Mouse (Mus musculus): ENCODE data around the gene Cbl. TPM values are rescaled to one million over a fixed set of nuclear protein-coding genes. Genes with fewer than 3 reads are reported as not detected.

Cbl gene
- polyA plus RNA-seq, 1 experiment from 2014 or later: 21.9 TPM

DNA sequence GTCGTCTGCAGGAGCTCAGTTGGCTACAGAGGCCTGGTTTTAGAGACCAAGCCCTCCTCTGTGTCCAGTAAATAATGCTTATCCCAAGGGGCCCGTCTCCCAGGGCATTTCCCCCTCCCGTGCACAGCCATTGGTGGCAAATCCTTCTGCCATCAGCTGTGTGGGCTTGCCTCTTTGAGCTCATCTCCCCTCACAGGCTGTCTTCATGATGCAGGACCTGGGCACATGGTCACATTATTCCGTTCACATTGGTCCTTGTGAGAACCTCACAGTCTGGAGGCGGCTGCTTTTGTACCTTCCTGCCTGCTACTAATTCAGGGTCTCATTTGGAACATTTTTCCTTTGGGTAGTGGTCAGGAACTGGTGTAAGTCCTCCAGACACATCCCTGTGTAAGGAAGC lies 91.9 kb downstream of the Cbl start:
- no peaks in the 10 kb centered on the region for H3K9me3 ChIP-seq (ENCODE audit: low read depth, low read length)
- H3K4me2 ChIP-seq: no peak overlapping the region
- ATAC-seq (ENCODE audit: insufficient read depth) (no peak), DNase-seq (no peak)
- no peaks in the 10 kb centered on the region for H3K27me3 ChIP-seq (ENCODE audit: insufficient read depth, low read length)
- no peak for TF ChIP-seq CTCF (IDR thresholded peaks at IDR 0.05; ENCODE audit: low read depth)
- H3K9ac ChIP-seq: no peak overlapping the region; the same call in 1 of the 2 replicates
- H3K27ac ChIP-seq (ENCODE audit: low read depth): no peak overlapping the region
- WGBS: 65% methylated on average over 5 of the region's 5 CpGs
- peaks cover 80% of the 10 kb centered on the region for H3K36me3 ChIP-seq (ENCODE audit: insufficient read depth)
- H3K4me3 ChIP-seq (ENCODE audit: low read depth, low read length): no peak overlapping the region
- no peaks in the 10 kb centered on the region for H3K4me1 ChIP-seq (ENCODE audit: insufficient read depth)

- Histone ChIP-seq H3K27ac (ENCODE audit: low read depth) (no peak overlapping the region), H3K9ac (no peak overlapping the region), H3K27me3 (ENCODE audit: insufficient read depth, low read length) (peaks cover 8% of the 10 kb centered on the region), H3K4me1 (ENCODE audit: insufficient read depth) (peaks cover 13% of the 10 kb centered on the region), H3K4me2 (no peak overlapping the region), H3K36me3 (ENCODE audit: insufficient read depth) (peaks cover 55% of the 10 kb centered on the region), H3K9me3 (ENCODE audit: low read depth, low read length) (no peaks in the 10 kb centered on the region), H3K4me3 (ENCODE audit: low read depth, low read length) (no peak overlapping the region)
- 22% methylated on average over 4 of the region's 4 CpGs for whole genome bisulfite sequencing
- no peak for TF ChIP-seq CTCF (IDR thresholded peaks at IDR 0.05; ENCODE audit: low read depth)
- DNase-seq (no peak), ATAC-seq (ENCODE audit: insufficient read depth) (no peak)
These were observed 96.0 kb downstream of the Cbl start for GRCm38 (mm10) chr9:44137846-44138245.

GRCm38 (mm10) chr9:44135731-44136411 lies 98.0 kb downstream of the Cbl start:
- peaks cover 13% of the 10 kb centered on the region for H3K4me1 ChIP-seq (ENCODE audit: insufficient read depth)
- peak overlapping the region; percentile 81 for H3K27ac ChIP-seq (ENCODE audit: low read depth)
- WGBS: 31% methylated on average over 7 of the region's 7 CpGs
- H3K9me3 ChIP-seq (ENCODE audit: low read depth, low read length): no peaks in the 10 kb centered on the region
- peaks cover 37% of the 10 kb centered on the region for H3K36me3 ChIP-seq (ENCODE audit: insufficient read depth)
- H3K4me3 ChIP-seq (ENCODE audit: low read depth, low read length): peak overlapping the region; percentile 61
- peak overlapping the region; percentile 68 for H3K9ac ChIP-seq
- no peak for TF ChIP-seq CTCF (IDR thresholded peaks at IDR 0.05; ENCODE audit: low read depth)
- H3K4me2 ChIP-seq: peak overlapping the region; percentile 89
- peaks cover 8% of the 10 kb centered on the region for H3K27me3 ChIP-seq (ENCODE audit: insufficient read depth, low read length)
- DNase-seq (peak; percentile 56), ATAC-seq (ENCODE audit: insufficient read depth) (peak; percentile 22; the same call in 1 of the 2 replicates)

DNA sequence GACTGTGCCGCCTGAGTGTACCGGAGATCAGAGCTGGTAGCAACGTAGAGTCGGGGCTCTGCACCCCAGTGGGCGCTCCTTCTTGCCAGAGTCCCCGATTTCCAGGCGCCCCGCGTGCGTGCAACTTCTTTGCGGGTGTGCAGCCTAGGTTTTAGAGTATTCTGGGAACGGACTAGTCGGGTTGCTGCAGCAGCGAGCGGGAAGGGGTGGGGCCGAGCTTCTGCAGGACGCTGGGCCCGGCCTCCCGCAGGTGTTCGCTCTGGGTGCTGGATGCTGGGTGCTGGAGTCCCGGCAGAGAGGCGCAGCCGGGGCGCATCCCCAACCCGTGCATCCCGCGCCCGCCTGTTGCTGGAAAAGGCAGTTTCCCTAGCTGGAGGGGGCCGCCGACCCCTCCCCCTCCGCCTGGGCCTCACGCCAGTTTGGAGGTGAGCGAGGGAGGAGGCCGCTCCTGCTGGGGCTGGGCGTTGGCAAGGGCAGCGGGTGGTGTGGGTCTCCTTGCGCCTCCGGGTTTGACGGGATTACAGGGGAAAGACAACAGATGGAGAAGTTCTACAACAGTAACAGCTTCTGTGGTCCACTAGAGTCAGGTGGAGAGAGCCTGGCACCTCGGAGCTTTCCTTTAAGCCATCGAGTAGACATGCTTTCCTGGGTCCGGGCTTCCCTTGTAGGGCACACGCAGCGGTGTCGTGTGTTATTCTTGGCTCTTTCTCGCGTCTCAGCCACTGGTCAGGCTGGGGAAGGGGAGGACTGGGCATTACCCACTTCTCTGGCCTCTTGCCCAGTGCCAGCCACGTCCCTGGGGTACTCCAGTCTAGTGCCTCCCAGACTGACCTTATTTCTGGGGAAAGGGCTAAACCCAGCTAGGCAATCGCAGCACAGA lies 98.8 kb downstream of the Cbl start:
- Histone ChIP-seq H3K27ac (ENCODE audit: low read depth) (peak overlapping the region; percentile 81), H3K9ac (peak overlapping the region; percentile 68), H3K4me1 (ENCODE audit: insufficient read depth) (peaks cover 16% of the 10 kb centered on the region), H3K36me3 (ENCODE audit: insufficient read depth) (peaks cover 29% of the 10 kb centered on the region), H3K4me2 (peak overlapping the region; percentile 89), H3K4me3 (ENCODE audit: low read depth, low read length) (peak overlapping the region; percentile 61), H3K27me3 (ENCODE audit: insufficient read depth, low read length) (peaks cover 8% of the 10 kb centered on the region), H3K9me3 (ENCODE audit: low read depth, low read length) (no peaks in the 10 kb centered on the region)
- ATAC-seq (ENCODE audit: insufficient read depth) (peak; percentile 1; the same call in 1 of the 2 replicates), DNase-seq (peak; percentile 67)
- no peak; the same call in 1 of the 2 replicates for TF ChIP-seq CTCF (IDR thresholded peaks at IDR 0.05; ENCODE audit: low read depth)
- WGBS: 2% methylated on average over 48 of the region's 49 CpGs

GRCm38 (mm10) chr9:44134101-44134850 lies 99.6 kb downstream of the Cbl start, which contains the start of gene Mcam:
Gene Mcam, plus strand, starts transcription at chr9:44134469.
- peak within 1 kb of the TSS; percentile 81 for H3K27ac ChIP-seq (ENCODE audit: low read depth)
- peaks cover 8% of the 10 kb centered on the region for H3K27me3 ChIP-seq (ENCODE audit: insufficient read depth, low read length)
- H3K4me2 ChIP-seq: peak within 1 kb of the TSS; percentile 89
- ATAC-seq (ENCODE audit: insufficient read depth) (peak; percentile 16), DNase-seq (peak; percentile 79)
- peak within 1 kb of the TSS; percentile 68 for H3K9ac ChIP-seq
- peaks cover 20% of the 10 kb centered on the region for H3K4me1 ChIP-seq (ENCODE audit: insufficient read depth)
- H3K36me3 ChIP-seq (ENCODE audit: insufficient read depth): peaks cover 21% of the 10 kb centered on the region
- H3K4me3 ChIP-seq (ENCODE audit: low read depth, low read length): peak within 1 kb of the TSS; percentile 61
- no peaks in the 10 kb centered on the region for H3K9me3 ChIP-seq (ENCODE audit: low read depth, low read length)
- under 1% methylated on average over 53 of the region's 55 CpGs for WGBS
- peak; percentile 18; the same call in 1 of the 2 replicates for TF ChIP-seq CTCF (IDR thresholded peaks at IDR 0.05; ENCODE audit: low read depth)

DNA sequence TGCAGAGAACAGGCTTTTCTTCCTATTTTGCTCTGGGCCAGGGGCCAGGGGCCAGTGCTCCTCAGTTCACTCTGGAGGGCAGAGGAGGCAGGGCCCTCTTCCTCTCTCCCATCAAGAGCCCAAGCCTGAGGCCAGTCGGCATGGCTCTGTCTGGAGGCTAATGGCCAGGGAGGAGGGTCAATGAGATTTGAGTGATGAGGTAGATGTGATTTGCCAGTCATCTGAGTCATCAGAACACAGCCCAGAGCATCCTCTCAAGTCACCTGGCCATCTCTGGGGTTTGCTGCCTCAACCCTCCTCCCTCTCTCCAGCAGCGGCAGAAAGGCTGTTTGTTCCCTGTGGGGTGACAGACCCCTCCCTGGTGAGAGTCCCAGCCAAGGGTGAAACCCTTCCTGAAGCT lies 100.6 kb downstream of the Cbl start:
- peak overlapping the region; percentile 81; the same call in 1 of the 2 replicates for H3K27ac ChIP-seq (ENCODE audit: low read depth)
- DNase-seq: no peak
- no peak for TF ChIP-seq CTCF (IDR thresholded peaks at IDR 0.05; ENCODE audit: low read depth)
- H3K9ac ChIP-seq: peak overlapping the region; percentile 2; the same call in 1 of the 2 replicates
- H3K4me2 ChIP-seq: peak overlapping the region; percentile 89
- WGBS: 6% methylated on average over 2 of the region's 2 CpGs
- peak overlapping the region; percentile 61 for H3K4me3 ChIP-seq (ENCODE audit: low read depth, low read length)
- no peak for ATAC-seq (ENCODE audit: insufficient read depth)
- H3K27me3 ChIP-seq (ENCODE audit: insufficient read depth, low read length): peaks cover 8% of the 10 kb centered on the region
- H3K4me1 ChIP-seq (ENCODE audit: insufficient read depth): peaks cover 20% of the 10 kb centered on the region
- peaks cover 12% of the 10 kb centered on the region for H3K36me3 ChIP-seq (ENCODE audit: insufficient read depth)
- no peaks in the 10 kb centered on the region for H3K9me3 ChIP-seq (ENCODE audit: low read depth, low read length)

Measured in lung, embryonic 14.5 days (tissue).